Mouse (Mus musculus): ENCODE data around the gene Keg1.
"Not testable (repeated sequence)": the region's sequence is repeated elsewhere in the genome, so short reads cannot be mapped to it uniquely, and the experiment has no call there.

Keg1 gene

DNA sequence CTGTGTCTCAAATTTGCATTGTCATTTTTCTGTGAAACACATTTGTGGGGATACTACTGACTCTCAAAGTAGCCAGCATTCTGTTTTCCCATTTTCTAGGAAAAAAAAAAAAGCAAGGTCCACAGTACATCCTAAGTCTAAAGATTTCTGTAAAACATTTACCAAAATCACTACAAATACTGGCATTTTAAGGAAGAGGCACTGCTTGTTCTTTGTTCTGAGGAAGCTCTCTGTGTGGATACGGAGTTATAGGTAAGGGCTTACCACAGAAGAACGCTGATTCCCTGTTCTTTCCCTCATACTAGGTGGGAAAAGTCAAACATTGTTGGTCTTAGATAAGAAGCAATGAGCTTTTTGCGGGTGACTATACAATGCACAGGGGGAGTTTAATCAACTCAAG, at the start of gene Keg1:
Gene Keg1, plus strand, starts transcription at position 197 of the 400 bp plus-strand sequence.
- no peak for DNase-seq

DNA sequence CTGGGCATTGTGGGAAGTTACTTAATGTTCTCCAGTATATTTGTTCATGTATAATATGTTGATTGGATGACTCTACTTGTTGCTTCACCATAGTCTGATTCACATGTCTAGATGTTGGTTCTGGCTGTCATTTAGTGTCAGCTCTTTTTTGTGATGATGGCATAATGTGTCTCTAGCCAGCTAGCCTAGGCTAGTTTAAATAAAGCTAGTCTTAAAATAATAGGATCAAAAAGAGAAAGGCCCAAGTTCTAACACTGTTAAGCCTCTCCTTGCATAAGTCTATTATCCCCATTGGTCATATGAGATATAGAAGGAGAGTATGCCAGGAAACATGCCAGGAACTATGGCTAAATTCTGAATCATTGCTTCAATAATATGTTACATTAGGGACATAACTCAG, 46.1 kb upstream of the Keg1 start:
- no peak for DNase-seq

DNA sequence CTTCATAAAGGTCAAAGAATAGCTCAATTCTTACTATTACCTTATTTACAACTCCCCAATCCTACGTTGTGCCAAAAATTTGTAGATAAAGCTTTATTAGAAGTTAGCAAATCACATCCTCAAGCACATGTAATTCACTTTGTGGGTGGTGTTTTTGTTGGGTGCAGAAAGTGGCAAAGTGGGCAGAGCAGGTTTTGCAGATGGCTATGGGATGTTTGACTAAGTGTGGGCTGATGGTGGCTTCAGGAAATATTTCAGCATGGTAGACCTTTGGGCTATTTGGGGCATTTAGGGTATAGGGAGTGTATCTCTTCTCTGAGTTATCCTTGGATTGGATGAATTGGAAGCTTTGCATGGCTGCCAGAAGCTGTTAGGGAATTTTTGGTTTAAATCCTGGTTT, 29.4 kb upstream of the Keg1 start:
- DNase-seq: no peak

DNA sequence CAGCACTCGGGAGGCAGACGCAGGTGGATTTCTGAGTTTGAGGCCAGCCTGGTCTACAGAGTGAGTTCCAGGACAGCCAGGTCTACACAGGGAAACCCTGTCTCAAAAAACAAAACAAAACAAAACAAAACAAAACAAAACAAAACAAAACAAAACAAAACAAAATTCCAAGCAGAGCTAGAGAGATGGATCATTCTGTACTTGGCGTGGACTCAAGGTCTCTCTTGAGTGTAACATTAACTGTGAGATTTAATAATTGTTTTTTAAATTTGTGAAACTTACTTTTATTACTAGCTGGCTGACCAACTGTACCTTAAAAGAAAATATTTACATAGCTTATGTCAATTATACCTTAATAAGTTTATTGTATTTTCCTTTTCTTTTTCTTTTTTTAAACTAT, 27.0 kb upstream of the Keg1 start:
- DNase-seq: not testable (repeated sequence)

DNA sequence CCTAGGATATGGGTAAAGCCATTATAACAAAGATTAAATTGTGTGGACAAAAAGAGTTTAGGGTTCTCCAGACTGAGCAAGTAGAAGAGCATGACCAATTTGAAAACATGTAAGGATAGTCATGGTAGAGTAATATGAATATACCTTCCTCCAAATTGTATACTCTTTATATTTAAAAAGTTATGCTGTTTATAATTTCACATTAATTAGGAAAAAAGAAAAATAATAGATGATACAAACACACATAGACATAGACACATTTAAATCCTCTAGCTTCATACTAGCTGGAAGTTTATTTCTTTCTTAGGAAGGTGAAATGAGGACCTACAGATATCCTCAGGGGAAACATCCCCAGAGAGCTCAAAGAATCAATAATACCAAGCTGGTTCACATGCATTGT, 25.4 kb upstream of the Keg1 start, which contains the start of gene Olfr1442:
Gene Olfr1442, plus strand, starts transcription at position 301 of the 400 bp plus-strand sequence.
- no peak for DNase-seq

DNA sequence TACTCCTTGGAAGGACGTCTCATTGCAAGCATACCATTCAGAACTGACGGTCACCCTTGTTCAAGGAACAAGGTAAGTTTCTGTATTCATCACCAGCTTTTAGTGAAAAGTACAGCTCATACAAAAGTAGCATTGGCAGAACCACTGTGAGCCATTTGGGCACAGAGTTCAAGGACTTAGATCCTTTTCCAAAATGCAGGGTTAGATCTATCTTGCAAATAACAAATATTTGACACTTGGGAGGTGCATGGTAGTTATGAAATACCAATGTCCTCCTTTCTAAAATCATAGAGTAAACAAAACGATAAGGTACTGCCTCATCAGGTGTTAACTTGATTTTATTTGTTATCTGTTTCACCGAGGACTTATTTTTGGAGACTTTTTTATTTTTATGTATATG, 24.5 kb upstream of the Keg1 start:
- DNase-seq: no peak

DNA sequence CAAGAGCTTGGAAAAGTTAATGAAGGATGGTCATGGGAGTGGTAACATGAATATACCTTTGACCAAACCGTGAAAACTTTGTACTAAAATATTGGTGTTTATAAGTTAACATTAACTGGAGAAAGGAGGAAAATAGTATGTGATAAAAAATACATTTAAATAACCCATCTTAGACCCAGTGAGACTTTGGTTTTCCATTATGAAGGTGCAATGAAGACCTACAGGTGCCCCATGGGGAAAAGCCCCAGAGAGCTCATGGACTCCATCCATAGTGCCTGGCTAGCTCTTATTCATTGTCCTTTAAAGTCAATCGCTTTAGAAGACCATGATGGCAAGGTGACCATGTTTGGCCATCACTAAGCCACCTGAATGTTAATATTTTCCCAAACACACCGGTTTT, 17.8 kb upstream of the Keg1 start, which contains the start of gene Olfr1443:
Gene Olfr1443, plus strand, starts transcription at position 301 of the 400 bp plus-strand sequence.
- DNase-seq: no peak

DNA sequence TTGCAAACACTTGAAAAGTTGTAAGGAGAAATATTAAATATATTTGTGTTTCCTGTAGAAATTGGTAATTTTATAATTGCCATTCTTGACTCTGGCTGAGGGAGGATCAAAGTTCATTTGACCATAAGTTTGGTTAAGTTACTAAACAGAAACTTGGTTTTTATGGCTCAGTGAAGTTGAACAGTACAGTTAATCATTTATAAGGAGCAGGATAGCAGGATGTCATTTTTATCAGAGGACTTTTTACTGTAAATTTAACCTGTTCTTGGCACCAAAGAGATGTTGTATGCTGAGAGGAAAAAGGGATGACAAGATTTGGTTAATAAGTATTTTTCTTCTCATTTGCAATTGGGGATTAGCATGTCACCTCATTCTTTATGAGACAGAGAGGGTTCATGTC, 10.9 kb upstream of the Keg1 start:
- no peak for DNase-seq

DNA sequence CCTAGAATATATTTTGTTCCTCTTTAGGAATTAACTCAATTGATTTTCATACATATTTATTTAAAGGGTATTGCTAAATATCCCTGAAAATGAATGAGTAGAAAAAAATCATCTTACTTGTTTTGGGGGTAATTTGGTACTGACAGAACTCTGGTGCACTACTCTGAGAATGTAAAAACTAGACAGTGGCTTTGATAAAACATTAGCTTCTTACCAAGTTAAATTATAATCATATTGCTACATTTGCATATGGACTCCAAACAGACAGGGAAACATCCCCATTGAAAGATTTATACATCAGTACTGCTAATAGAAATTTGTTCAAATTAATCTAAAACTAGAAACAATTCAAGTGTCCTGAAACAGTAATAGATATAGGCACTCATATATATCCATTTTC, 10.4 kb upstream of the Keg1 start:
- no peak for DNase-seq

DNA sequence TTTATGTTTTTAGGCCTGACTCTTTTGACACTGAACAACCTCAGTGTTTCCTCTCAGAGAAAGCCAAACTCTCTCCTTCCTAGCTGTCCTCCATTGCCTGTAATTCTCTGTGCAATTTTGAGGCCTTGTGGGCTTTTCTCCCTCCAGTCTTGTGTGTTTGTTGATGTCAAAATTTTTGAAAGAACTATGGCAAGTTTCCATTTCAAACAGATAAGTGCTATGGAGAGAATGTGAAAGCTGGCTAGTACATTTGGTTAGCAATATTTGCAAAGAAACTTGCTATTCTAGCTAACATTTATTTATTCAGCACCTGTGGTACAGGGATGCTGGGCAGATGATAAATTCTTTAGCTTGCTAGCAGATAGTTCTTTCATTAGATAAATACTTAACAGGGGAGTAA, 635 bp downstream of the Keg1 start:
- DNase-seq: no peak

DNA sequence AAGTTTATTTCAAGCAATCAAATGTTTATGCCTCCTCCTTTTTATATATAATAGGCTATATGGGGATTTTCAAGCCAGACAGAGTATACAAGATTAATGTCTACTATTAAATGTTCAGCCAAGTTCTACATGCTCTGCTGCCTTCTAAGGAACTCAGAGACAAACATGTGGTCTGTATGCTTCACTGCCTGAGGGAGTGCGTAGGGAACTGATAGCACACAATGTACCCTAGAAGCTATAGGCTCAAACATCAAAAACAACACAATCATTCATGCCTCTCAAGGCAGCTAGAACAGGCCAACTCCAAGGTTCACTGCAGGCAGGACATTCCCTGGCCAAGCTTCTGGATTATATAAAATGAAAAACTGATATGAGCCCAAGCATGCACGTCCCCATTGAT, 12.9 kb downstream of the Keg1 start:
- DNase-seq: no peak

DNA sequence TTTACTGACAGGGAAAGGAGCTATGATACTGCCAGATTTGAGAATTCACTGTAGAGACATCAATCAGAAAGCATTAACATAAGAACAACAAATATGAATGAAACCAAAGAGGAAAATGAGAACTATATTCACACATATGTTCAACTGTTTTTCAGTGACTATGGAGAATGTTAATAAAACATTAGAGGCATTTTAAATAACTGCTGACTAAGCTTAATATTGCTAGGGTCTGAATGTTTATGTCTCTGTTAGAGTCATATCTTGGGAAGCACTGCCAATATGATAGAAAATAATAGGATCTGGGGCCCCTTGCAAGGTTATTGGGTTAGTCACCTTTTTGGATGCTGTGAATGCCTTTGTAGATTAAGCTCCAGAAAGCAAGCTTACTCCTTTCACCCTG, 13.4 kb downstream of the Keg1 start:
- no peak for DNase-seq

DNA sequence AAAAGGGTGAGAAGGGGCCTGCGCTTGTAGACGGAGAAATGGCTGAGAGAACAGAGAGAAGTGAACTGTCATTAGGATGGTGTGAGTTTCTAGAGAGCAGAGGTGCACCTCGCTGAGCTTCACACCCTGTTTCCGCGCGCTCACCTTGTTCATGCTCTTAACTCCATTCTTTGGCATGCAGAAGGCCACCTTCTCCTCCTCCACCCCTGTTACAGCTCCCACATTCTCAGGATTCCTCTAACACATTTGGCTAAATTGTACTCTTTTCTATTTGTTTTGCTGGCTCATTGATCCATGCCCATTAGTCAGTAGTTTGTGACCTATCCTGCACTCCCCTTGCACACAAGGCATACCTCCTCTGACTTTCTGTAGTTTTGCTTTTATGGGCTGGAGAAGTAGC, 23.6 kb downstream of the Keg1 start:
- no peak for DNase-seq

DNA sequence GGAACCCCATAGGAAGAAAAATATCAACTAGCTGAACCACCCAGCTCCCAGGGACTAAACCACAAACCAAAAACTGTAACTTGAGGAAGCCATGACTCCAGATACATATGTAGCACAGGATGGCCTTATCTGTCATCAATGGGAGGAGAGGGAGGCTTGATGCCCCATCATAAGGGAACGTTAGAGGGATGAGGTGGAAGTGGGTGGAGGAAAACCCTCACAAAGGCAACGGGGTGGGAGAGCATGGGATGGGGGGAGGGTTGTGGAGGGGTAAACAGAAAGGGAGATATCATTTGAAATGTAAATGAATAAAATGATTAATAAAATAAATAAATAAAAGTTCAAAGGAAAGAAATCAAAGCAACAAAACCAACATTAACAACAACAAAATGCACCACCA, 24.9 kb downstream of the Keg1 start:
- no peak for DNase-seq

DNA sequence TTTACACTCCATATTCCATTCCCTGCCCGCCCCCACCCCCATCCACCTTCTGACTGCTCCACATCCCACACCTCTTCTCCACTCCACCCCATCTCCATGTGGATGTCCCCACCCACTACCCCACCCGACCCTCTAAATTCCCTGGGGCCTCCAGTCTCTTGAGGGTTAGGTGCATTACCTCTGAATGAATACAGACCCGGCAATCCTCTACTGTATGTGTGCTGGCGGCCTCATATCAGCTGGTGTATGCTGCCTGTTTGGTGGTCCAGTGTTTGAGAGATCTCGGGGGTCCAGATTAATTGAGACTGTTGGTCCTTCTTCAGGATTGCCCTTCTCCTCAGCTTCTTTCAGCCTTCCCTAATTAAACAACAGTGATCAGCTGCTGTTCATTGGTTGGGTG, 25.3 kb downstream of the Keg1 start:
- not testable (repeated sequence) for DNase-seq

DNA sequence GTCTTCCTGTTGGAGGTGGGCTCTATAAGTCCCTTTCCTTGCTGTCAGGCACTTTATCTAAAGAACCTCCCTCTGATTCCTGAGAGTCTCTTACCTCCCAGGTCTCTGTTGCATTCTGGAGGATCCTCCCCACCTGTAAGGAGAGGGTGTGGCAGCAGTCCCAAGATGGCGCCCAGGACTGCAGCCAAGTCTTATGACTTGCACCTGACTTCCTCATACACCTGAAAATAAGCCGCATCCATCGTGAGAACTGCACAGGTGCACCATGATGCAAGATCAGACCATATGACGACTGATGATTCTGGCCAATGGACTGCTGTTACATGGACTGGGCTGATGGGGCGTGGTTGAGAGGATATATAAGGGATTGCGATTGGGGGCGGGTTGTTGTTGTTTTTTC, 26.0 kb downstream of the Keg1 start:
- DNase-seq: not testable (repeated sequence)

DNA sequence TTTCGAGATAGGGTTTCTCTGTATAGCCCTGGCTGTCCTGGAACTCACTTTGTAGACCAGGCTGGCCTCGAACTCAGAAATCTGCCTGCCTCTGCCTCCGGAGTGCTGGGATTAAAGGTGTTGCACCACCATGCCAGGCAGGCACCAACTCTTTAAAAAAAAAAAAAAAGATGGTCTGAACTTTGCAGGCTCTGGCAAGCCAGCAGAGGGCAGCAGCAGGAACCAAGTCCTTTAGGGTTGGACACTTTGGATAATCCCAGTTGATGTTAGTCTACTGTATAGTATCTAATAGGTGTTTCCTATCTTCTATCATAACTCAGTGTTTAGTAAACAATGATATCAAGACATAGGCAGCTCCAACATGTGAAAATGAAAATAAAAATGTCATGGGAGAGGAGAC, 26.7 kb downstream of the Keg1 start:
- peak; percentile 68 for DNase-seq

DNA sequence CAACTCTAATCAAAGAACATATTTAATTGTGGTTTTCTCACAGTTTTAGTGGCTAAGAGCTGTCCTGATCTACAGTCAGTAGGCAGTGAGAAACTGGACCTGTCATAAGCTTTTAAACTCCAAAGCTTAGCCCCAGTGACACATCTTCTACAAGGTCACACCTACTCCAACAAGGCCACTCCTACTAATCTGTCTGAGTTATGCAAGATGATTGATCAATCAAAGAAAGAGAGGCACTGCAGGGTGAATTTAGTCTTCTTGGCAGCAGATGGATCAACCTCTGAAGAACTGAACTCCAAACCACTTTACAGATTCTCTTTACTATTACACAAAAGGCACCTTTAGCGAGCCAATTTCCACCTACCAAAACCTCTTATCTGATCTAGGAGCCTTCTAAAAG, 30.3 kb downstream of the Keg1 start:
- no peak for DNase-seq

DNA sequence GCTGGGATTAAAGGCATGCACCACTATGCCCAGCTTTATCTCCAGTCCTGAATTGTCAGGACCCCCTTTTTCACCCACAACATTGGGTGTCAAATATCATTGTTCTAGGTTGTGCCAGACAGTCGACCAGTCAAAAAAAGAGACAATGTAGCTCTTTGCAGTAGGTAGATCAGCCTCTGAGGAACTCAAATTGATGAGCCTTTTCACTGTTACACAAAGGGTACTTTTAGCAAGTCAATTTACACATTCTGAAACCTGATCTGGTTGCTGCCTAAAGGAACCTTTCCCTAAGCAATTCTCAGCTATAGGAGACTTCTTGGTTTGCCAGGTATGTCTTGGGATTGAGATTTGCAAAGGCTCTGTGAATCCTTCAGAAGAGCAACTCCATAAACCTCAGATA, 35.5 kb downstream of the Keg1 start:
- DNase-seq: no peak

DNA sequence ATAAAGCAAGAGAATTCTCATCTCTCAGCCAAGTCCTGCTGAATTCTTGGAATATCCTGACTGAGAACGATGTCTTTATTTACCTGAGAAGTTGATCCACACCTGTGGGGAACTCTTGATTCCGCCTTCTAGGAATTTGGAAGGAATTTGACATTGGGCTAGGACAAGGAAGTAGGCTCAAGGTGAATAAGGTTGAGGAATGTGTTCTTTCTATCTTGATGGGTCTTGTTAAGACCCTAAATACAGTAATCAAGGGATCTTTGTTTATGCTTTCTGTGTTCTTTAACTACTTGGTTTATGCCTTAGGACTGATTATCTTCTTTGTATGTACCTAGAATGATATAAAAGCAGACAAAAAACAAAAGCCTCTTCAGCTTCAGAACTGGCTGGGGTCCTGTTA, 36.4 kb downstream of the Keg1 start:
- no peak for DNase-seq

DNA sequence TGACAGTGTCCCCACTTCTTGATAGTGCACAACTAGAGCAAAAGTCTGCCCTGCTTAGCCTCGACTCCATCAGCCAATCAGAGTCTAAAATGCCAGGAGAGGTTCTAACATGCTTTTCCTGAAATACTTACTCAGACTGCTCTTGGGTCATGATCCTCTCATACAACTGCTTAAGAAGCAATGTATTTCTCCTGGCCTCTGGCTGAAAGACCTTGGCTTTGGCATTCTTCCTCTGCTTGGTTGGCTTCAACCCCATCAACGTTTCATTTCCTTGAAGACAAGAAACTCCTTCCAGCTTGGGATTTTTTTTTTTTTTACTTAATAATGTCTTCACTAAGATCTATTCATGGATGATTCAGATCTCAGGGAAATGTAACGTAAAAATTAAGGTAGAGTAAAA, 60.7 kb downstream of the Keg1 start:
- DNase-seq: no peak

DNA sequence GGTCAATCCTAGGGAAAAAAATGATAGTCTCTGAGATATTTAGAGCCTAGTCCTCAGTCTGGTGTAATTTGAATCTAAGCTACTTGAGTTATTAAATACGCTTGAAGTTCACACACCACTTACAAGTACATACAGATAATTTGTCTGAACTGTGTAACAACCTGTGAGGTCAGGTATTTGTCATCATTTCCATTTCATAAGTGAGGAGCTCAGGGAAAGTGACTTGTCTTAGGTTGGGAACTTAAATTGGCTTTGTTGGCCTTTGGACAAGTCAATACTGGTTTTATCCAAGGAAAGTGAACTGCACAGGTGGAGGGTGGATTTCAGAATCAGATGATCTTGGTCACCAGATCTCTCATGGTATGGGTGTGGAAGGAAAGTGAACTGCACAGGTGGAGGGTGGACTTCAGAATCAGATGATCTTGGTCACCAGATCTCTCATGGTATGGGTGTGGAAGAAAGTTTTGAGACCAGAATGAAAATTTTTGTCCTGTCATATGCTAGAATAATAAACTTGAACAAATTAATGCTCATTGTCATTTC, 63.4 kb downstream of the Keg1 start:
- no peak for DNase-seq

DNA sequence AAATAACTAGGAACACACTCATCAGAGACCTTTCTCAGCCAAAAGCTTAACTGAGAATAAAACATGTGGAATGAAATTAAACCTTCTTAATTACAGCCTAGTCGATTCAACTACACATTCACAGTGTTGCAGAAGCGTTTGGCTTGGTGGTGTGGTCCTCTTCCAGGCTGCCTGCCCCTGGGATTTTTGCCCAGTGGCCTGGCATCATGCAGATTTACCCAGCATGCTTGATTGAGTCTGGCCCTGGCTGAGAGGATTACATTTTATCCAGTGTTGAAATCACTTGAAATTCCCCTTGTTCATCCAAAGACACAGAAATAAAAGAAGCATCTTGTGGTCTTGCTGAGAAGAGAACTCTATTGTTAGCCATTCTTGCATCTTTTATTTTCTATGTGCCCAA, 64.1 kb downstream of the Keg1 start:
- no peak for DNase-seq

DNA sequence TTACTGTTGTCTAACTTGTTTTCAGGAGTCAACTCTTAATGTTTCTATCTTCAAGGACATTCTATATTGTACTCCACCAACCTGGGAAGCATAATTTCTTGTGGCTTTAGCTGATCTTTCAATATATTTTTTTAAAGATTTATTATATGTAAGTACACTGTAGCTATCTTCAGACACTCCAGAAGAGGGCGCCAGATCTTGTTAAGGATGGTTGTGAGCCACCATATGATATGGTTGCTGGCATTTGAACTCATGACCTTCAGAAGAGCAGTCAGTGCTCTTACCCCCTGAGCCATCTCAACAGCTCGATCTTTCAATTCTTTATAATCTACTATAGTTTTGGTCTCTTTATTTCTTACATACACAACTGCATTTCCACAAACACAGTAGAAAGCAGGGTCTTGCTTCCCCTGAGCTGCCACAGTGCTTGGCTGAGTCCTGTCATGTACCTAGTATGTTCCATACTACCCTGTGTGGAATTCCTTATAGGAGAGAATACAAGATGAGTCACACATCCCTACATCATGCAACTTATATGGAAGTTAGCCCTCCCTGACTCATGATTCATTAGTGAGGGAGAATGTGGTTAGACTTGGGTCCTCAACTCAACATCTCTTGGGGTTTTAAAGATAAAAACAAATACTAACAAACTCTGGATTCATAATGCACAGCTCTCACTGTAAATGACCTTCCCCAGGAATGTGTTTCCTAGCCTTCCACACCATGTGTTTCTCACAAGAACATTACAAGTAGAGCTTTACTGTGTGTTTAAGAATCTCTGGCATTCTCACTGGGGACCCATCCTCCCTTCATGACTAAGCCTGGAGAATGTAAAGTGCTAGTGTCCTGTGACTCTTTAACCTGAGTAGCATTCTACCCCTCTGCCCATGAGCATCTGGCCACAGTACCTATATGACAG, 66.9 kb downstream of the Keg1 start:
- DNase-seq: peak; percentile 55

DNA sequence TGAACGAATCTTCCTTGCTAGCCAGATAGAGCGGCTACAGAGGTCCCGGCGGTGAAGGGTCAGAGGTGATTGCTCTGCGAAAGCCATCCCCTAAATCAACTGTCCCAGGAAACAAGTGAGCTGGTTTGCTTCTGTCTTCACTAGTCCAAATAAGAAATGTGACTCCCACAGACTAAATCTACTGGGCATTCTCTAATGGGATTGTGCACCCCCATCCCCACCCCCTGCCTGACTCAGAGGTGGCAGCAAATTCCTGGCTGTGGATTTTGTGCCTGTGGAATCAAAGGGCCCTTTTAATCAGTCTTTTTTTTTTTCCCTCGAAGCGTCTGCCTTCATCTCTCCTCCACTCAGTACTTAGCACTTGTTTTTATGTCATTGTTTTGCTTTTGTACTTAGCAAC, 69.7 kb downstream of the Keg1 start, which contains the start of gene Cntf:
Gene Cntf, minus strand, starts transcription at position 325 of the 400 bp plus-strand sequence.
- no peak for DNase-seq
